Mouse (Mus musculus) T-helper 1 cell (primary cell): ENCODE measurements at regions not wholly inside any gene's neighbourhood (a gene's known extent, or its start where the extent isn't known, plus 50 kb on each side); places are given as distances from the start of the nearest gene placed in this dataset.
"Not testable (repeated sequence)": the region's sequence is repeated elsewhere in the genome, so short reads cannot be mapped to it uniquely, and the experiment has no call there.

ENCODE experiments used
- in situ Hi-C: fragments of 300-600 bp; cut with MboI, MseI; formaldehyde crosslinking; loops from one replicate; pipeline ENCODE4 v1.15.1; 2025; ENCODE audit warnings: high pct_unique_total_duplicates

DNA sequence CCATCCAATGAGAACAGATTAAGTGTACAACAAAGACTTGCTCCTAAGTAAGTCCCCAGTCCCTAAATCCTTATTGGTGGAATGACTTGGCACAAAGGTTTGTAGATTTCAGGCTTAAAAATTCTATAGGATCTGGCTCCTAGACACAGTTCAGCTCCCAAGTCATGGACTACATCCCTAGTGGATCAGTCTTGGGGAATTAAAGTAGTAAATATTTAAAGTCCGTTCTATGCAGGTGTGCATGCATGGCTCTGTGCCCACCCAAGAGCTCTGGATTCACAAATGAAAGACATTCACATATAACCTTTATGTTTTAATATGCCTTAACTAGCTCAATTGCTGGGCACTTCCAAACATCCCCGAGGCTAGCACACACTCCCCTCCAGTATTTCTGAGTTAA is 162.8 kb downstream of the Akr1d1 start:
- in situ Hi-C loops: no loop called here

DNA sequence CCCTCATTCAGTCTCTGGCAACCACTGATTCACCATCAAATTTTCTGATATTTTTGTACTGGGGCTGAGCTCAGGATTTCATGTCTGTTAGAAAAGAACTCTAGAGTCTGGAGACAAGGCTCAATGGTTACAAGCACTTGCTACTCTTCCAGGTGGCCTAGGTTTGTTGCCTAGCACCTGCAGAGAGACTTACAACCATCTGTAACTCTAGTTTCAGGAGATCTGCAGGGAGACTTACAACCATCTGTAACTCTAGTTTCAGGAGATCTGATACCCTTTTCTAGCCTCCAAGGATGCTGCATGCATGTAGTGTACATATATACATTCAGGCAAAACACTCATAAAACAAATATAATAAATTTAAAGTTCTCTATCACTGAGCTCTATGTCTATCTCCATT is 166.1 kb downstream of the Akr1d1 start:
- in situ Hi-C loops: no loop called here

DNA sequence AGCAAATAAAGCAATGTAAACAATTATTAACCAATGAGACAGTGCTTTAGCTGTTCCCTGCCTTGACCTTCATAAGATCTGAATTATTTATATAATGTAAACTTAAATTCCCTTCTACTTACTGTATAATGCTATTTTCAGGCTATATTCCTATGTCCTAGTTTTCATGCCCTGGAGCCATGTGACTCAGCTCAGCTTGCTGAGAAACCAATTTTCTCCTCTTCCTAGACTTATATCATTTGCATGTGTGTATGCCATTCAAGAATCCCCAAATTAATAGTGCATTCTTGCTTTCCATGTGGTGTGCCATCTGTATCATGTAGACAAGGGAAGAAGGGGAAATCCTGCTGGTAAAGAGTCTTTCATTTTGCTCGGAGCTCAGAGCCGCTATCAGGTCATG is 166.7 kb upstream of the Trim24 start:
- in situ Hi-C loops: no loop called here

DNA sequence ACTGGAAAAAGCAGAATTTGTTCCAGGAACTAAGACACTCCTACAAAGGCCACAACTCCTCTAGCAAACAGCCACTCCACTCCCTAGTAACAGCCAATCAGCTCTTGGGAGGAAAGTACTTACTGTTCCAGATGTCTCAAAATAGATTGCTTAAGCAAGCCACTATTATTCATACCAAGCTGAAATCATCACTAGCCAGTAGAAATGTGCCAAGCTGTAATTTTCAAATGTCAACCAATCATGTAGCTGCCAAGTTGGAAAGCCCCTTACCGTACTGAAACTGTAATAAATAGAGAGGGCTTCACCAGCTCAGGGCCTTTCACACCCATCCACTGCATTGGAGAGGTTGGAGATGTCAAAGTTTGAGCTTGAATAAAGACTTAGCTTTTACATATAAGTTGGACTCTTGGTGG is 164.9 kb upstream of the Trim24 start:
- in situ Hi-C loops: no loop called here

DNA sequence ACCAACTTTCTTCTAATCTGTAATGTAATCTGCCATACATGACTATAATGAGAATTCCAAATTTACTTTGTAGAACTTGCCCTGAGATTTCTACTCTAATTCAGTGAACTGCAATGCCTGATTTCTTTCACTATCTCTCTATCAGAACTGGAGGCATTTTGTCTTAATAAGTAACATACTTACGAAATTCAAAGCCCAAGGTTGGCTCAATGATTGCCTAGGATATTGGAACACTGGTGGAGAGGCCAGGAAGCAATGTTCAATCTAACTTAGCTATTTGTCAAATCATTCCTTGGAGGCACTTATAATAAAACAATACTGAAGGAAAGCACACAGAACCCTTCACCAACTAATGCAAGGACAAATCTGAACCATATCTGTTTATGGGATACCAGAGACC is 162.9 kb upstream of the Trim24 start:
- in situ Hi-C loops: not testable (repeated sequence)

DNA sequence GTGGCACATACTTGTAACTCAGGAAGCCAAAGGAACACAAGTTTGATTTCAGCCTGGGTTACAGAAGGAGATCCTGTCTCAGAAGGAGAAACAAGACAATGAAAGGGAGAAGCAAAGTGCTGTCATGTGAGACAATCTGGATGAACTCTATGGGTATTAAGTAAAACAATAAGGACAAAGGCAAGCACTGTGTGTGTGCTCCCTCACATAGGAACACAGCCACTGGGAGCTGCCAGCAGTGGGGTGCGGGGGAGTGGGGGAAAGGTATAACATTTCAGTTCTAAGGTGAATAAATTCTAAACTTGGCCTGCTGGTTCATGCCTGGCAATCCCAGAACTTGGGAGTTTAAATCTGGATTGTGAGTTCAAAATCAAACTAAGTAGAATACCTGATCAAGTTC is 158.8 kb upstream of the Trim24 start:
- in situ Hi-C loops: no loop called here

DNA sequence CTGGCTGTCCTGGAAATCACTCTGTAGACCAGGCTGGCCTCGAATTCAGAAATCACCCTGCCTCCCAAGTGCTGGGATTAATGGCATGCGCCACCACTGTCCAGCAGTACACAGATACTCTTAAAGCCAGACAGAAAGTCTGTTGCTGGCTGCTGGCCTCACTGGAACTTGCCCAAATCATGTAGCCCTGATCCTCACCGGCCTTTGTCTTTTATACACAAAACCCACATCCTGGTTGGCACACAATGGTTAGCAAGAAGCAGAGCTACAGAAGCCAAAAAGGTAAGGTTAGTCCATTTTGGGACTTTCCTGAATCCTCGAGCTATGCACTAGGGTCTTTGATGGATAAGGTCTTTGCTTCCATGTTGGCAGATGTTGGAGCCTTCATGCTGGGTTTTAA is 157.2 kb upstream of the Trim24 start:
- in situ Hi-C loops: no loop called here

DNA sequence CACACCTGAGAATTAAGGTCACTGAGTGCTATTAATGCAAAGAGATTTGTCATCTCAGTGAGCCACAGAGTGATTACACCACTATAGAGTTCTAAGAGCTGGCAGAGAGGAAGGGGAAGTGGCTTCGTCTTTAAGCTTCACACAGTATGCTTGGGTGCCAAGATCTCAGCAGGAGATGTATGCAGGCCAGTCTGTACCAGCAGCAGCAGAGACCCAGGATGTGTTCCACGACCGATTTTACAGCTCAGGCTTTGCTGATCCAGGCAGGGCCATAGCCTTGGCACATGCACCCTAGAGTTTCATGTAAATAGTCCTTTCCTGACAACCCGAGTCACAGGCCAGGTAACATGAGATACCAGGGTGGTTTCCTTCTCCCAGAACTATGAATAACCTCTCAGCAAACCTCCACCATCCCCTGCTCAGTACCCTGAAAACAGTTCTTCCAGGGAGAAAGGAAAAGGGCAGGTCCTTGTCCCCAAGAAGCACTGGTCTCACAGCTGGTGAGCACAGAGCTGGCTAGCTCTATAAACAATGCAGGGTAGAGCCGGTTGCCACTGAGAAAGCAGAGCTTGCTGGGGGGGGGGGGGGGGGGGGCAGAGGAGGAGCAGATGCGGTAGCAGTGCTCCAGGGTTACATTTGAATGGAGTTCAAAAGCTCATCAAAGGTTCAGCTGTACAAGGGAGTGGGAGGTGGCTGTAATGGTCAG is 156.2 kb upstream of the Trim24 start:
- in situ Hi-C loops: no loop called here

DNA sequence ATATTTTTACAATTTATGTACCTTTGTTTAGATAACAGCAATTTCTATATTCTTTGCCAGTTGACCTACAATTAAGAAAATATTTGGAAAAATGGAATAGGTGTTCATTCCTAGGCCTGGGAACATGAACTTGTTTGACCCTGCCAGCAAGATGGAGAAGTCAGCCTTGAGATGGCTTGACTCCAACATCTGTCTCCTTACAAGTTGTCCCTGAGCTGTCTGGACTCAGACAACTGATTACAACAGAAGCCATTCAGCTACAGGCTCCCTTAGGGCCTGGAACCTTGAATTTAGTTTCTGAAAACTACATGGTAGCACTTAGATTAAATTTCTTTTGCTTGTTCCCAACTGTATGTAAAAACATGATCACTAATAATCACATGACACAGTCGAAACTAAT is 148.9 kb upstream of the Trim24 start:
- in situ Hi-C loops: no loop called here

DNA sequence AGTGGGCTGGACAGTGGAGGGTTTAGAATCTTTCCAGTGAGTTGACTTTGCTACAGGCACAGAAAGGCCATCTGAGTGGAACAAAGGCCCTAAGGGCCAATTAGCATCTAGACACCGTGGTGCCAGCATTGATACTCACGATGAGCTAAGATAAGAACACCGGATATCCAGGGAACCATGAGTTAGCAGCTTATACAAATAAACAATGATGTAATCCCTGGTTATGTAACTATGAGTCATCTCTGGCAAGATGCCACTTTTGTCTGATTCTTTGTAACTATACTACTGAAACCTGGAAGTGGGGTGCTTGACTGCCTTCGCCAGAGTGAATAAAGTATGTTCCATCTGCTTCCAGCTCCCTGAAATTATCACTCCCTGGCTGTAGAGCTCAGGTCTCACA is 147.3 kb upstream of the Trim24 start:
- in situ Hi-C loops: no loop called here

DNA sequence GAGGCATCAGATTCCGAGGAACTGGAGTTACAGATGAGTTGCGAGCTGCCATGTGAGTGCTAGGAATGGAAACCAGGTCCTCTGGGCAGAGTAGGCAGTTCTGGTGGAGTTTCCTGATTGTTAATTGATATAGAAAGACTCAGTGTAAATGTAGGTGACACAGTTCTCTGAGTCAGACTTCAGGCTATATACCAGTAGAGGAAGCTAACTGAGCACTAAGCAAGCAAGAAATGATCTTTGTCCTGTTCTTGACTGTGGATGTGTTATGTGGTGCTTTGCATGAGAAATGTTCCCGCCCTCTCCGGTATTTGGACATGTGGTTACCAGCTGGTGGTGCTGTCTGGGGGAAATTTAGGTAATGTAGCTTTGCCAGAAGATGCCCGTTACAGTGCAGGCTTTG is 146.4 kb upstream of the Trim24 start:
- in situ Hi-C loops: no loop called here

DNA sequence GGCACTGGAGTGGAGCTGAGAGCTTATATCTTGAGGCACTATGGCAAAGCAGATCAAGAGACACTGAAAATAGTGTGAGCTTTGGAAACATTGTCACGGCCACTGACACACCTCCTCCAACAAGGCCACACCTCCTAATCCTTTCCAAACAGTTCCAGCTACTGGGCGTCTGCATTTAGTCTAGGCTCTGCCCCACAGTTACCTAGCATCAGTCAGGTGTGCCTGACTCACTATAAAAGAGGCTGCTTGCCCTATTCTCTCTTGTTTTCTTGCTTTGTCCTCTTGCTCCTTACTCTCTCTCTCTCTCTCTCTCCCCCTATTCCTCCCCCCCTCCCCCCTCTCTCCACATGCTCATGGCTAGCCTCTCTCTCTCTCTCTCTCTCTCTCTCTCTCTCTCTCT is 142.0 kb upstream of the Trim24 start:
- in situ Hi-C loops: no loop called here

DNA sequence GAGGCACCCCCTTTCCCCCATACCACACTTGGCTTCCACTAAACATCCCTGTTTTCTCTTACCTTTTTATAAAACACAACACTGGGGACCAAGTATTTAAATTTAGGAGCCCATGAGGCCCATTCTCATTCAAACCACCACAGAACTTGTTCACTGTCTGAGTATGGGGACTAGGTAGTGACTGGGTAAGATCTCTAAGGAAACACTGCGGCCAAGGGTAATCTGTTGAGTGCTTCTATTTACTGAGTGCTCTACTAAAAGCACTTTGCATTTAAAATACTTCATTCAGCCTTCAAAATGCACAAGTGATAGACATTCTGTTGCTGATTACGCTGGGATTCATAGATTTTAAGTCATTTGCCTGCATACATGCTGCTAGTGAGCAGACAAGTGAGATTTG is 141.4 kb upstream of the Trim24 start:
- in situ Hi-C loops: no loop called here

DNA sequence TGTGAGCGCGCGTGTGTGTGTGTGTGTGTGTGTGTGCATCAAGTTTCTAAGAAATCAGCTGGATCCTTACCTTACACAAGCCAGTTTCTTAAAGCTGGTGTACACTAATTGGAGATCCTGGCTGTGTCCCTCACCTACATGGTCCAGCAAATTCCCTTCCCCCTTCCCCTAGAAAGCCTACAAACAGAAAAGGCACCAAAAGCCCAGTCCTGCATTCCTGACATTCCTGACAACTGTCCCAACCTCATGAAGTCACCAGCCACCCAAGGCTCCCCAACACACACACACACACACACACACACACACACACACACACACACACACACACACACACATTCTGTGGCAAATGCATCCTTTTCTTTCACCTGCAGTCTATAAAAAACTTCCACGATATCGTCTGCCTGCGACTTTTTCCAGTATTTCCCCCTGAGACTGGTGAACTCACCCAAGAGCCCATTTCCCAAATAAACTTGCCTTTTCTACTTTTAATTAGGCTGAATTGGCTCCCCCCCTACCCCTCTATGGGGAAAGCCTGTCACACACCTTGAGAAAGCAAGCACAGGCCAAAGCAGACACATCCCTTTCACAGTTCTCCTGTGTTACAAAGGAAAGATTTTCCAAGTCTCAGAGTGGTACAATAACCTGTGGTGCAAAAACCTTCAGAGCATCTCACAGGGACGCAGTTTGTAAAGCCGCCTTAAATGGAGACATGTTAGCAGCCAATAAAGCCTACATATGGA is 139.9 kb upstream of the Trim24 start:
- in situ Hi-C loops: no loop called here

DNA sequence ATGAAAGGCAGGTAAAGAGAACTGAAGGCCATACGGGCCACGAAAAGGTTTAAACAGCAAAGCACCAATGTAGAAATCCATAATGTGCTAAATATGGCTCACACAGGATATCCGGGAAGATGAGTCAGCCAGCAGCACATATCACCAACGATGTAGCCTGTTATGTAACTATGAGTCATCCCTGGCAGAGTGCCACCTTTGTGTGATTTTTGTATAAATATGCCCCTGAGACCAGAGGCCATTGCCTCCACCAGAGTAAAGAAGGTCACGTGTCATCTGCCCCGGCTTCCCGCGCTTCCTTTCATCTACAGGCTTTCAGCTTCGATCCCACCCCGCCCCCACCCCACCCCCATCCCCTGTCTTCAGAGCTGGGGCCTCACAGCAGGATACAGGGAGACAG is 138.2 kb upstream of the Trim24 start:
- in situ Hi-C loops: no loop called here

DNA sequence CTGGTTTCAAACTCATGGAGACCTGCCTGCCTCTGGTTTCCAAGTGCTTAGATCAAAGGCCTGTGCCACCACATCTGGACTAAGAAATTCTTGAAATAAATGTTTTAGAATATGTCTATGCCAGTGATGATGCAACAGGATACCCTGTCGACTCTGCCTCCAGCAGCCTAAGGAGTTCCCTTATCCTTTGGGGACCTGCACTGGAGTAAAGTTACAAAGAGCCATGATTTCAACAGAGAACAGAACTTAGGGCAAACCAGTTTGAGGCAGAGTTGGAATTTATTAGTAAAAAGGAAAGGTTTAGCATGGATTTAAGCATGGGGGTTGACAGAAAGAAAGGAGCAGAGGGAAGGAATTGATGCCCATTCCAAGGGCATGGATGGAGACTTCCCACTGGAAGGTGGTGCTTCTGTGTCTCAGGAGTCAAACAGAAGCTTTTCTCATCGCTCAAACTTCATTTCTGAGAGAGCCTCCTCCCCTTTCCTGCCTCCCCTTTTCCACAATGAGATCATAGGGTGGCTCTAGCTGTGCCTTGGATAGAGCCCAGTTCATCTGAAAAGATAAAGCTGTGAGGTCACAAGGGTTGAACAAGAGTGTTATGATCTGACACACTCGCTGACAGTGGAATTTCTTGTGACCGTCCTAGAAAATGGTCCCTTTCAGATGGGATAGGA is 135.2 kb upstream of the Trim24 start:
- in situ Hi-C loops: no loop called here

DNA sequence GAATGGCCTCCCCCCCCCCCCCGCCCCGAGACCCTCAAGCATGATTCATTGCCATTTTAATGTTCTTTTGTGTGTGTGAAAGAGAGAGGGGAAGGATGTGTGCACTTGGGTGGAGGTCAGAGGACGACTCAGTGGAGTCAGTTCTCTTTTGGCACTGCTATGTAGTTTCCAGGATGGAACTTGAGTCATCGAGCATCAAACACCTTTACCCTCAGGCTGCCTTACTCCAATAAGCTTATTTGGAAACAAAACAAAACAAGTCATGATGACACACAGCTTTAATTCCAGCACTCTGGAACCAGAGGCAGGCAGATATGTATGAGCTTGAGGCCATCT is 134.7 kb upstream of the Trim24 start:
- in situ Hi-C loops: no loop called here

DNA sequence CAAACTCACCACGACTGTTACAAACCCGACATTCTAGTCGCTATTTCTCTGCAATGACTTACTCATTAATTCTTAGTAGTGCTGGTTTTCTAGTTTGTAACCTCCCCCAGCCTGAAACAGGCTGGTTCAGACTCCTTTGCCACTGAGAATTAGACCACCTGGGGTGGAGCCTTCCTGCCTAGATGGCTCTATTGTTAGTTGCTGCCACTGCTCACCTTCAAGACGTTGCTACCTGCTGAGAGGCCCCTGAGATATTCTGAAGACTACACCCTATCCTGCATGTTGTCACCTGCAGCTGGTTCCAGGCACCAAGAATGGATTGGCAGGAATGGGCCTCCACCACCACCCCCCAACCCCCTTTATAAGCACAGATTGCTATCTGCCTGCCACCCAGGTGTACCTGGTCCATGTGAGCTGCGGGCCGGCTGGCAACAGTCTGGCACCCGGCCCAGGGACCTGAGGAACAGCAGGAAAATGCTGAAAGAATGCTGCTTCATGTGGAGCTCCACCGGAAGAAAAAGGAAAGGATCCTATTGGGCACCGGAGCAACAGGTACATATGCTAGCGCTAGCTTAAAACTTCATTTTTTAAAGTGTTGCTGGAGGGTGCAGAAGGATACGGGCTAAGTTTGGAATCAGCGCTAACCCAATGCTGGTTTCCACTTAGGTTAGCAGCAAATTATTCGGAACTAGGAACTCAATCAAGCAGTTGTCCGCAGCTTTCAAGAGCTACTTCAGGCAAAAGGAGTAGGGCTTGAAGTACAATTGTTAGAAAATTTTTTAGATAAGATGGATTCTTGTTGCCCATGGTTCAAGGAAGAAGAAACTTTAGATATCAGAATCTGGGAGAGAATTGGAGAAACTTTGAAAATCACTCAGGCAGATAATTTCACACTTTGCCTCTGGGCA is 129.4 kb upstream of the Trim24 start:
- in situ Hi-C loops: no loop called here

DNA sequence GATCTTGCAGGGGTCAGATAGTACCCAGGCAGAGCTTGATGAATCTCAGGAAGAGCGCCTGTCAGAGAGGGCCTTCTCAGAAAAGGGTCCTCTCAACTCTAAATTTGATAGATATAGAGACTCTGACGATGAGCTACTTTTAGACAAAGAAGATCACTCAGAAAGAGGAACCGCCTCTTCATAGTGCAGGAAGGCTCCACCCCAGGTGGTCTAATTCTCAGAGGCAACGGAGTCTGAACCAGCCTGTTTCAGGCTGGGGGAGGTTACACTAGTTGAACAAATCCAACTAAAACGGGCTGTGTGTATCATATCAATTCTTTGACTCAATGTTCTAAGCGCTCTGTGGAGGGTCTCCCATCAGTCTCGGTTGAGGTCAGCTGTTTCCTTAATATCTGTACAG is 128.7 kb upstream of the Trim24 start:
- in situ Hi-C loops: not testable (repeated sequence)

DNA sequence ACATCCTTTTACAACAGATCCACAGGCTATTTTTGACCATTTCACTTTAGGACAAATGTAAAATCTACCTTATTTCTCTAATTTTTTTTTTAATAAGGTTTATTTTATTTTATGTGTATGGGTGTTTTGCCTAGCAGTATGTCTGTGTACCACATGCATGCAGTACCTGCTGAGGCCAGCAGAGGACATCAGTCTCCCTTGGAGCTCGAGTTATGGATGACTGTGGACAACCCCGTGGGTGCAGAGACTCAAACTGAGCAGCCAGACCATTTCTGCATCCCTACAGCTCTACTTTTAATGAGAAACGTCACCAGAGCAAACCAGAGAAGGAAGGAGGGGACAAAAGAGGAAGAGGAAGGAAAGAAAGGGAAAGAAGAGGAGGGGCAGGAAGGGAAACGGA is 125.9 kb upstream of the Trim24 start:
- in situ Hi-C loops: no loop called here

DNA sequence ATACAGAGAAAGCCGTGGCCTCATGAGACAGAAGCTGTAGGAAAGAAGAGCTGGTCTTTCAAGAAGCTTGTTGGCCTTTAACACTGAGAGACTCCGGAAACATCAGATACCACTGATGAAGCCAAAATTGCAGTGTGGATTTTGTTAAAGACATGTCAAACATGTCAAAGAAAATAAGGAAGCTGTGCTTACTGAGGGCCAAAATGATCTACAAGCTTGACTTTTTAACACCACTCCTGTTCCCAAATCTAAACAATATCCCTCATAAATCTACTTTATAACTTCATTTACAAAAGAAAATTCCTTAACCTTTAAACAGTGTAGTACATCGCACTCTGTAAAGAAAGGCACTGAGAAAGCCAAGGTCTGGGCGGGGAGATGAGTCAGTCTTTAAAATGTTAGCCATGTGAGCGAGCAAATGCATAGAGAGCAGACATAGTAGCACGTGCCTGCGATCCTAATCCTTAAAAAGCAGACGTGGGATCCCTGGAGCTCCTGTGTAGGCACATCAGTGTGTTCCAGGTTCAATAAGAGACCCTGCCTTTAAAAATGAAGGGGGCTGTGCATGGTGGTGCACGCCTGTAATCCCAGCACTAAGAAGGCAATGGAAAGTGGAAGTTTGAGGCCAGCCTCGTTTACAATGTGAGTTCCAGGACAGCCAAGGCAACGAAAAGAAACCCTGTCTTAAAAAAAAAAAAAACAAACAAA is 125.1 kb upstream of the Trim24 start:
- in situ Hi-C loops: no loop called here
